Mouse (Mus musculus) hindbrain, embryonic 10.5 days (tissue): ENCODE measurements around the gene Macf1. TPM values are rescaled to one million over a fixed set of nuclear protein-coding genes. Genes with fewer than 3 reads are reported as not detected.
A peak's percentile ranks its signal among the peaks of the same experiment; 100 is the strongest.
"Not testable (repeated sequence)": the region's sequence is repeated elsewhere in the genome, so short reads cannot be mapped to it uniquely, and the experiment has no call there.

ENCODE experiments used
- DNase-seq: peaks from one replicate; pipeline ENCODE4 v3.0.0-alpha.2; 2017; ENCODE audit warnings: low spot score
- H3K27ac ChIP-seq: fragments of 300-500 bp; sonication (generic); 2 replicates; pipeline ENCODE4 v1.5.1; 2016; ENCODE audit warnings: mild to moderate bottlenecking, moderate library complexity
- H3K27me3 ChIP-seq: fragments of 300-500 bp; sonication (generic); 2 replicates; pipeline ENCODE4 v1.6.1; 2016; ENCODE audit warnings: mild to moderate bottlenecking; ENCODE audit not compliant: poor library complexity, insufficient read depth, severe bottlenecking
- H3K36me3 ChIP-seq: fragments of 300-500 bp; sonication (generic); 2 replicates; pipeline ENCODE4 v1.6.1; 2016; ENCODE audit warnings: mild to moderate bottlenecking, moderate library complexity
- H3K4me1 ChIP-seq: fragments of 300-500 bp; sonication (generic); replicated peaks from 2 replicates; pipeline ENCODE4 v1.6.1; 2016; ENCODE audit warnings: mild to moderate bottlenecking
- H3K4me3 ChIP-seq: fragments of 300-500 bp; sonication (generic); 2 replicates; pipeline ENCODE4 v1.5.1; 2016; ENCODE audit warnings: mild to moderate bottlenecking, moderate library complexity
- H3K9me3 ChIP-seq: fragments of 300-500 bp; sonication (generic); 2 replicates; pipeline ENCODE4 v1.6.1; 2016; ENCODE audit warnings: mild to moderate bottlenecking, moderate library complexity
- WGBS: fragments of 180-500 bp; shearing (Covaris S2); methylation state at CpG from one replicate; pipeline ENCODE4 v1.1.7; 2016; 5-methylcytosine and 5-hydroxymethylcytosine counted together
- polyA plus RNA-seq: library from polyadenylated mRNA; unstranded; fragments of >200 nt; fragmentation: Nextera tagmentation; extraction: Ambion mirVana; gene quantifications from 2 replicates; pipeline ENCODE4 v1.2.1, GENCODE M21; 2016

The Macf1 gene
- polyA plus RNA-seq, 1 experiment from 2014 or later: 36.5 TPM

GRCm38 (mm10) chr4:123647109-123647508 is 37.1 kb downstream of the Macf1 start:
- Histone ChIP-seq H3K4me3 (no peak overlapping the region), H3K27me3 (no peaks in the 10 kb centered on the region), H3K36me3 (peaks cover 33% of the 10 kb centered on the region; the same call in 1 of the 2 replicates), H3K9me3 (no peaks in the 10 kb centered on the region), H3K27ac (no peak overlapping the region), H3K4me1 (no peaks in the 10 kb centered on the region)
- 92% methylated on average over 2 of the region's 2 CpGs for WGBS
- no peak for DNase-seq

- WGBS: 98% methylated on average over 3 of the region's 3 CpGs
- no peaks in the 10 kb centered on the region for H3K9me3 ChIP-seq
- DNase-seq: no peak
- no peak overlapping the region for H3K4me3 ChIP-seq
- peaks cover 30% of the 10 kb centered on the region; the same call in 1 of the 2 replicates for H3K36me3 ChIP-seq
- no peaks in the 10 kb centered on the region for H3K27me3 ChIP-seq
- H3K4me1 ChIP-seq: no peaks in the 10 kb centered on the region
- no peak overlapping the region for H3K27ac ChIP-seq
Measured at GRCm38 (mm10) chr4:123645246-123645845, 38.8 kb downstream of the Macf1 start.

- Histone ChIP-seq H3K27me3 (no peaks in the 10 kb centered on the region), H3K27ac (no peak overlapping the region), H3K4me1 (no peaks in the 10 kb centered on the region), H3K4me3 (no peak overlapping the region), H3K9me3 (peaks cover under 1% of the 10 kb centered on the region; the same call in 1 of the 2 replicates), H3K36me3 (peaks cover 33% of the 10 kb centered on the region; the same call in 1 of the 2 replicates)
- no peak for DNase-seq
- 93% methylated on average over 6 of the region's 6 CpGs for WGBS
Measured at GRCm38 (mm10) chr4:123643561-123643960, 40.6 kb downstream of the Macf1 start.

- Histone ChIP-seq H3K4me3 (no peak overlapping the region), H3K27me3 (no peaks in the 10 kb centered on the region), H3K9me3 (peaks cover 6% of the 10 kb centered on the region), H3K4me1 (no peaks in the 10 kb centered on the region), H3K36me3 (peaks cover 40% of the 10 kb centered on the region), H3K27ac (no peak overlapping the region)
- 89% methylated on average over 5 of the region's 5 CpGs for WGBS
- no peak for DNase-seq
Measured at GRCm38 (mm10) chr4:123642877-123643276, 41.3 kb downstream of the Macf1 start.

- Histone ChIP-seq H3K4me1 (peaks cover 13% of the 10 kb centered on the region; the same call in 1 of the 2 replicates), H3K4me3 (no peak overlapping the region), H3K27ac (no peak overlapping the region), H3K36me3 (peaks cover 24% of the 10 kb centered on the region), H3K9me3 (peaks cover 6% of the 10 kb centered on the region), H3K27me3 (no peaks in the 10 kb centered on the region)
- DNase-seq: no peak
- WGBS: 89% methylated on average over 6 of the region's 6 CpGs
Measured at GRCm38 (mm10) chr4:123637136-123637535, 47.0 kb downstream of the Macf1 start.

GRCm38 (mm10) chr4:123635428-123635827 is 48.7 kb downstream of the Macf1 start:
- Histone ChIP-seq H3K27me3 (no peaks in the 10 kb centered on the region), H3K9me3 (peaks cover 6% of the 10 kb centered on the region), H3K36me3 (peaks cover 23% of the 10 kb centered on the region), H3K27ac (no peak overlapping the region), H3K4me3 (no peak overlapping the region), H3K4me1 (peaks cover 13% of the 10 kb centered on the region; the same call in 1 of the 2 replicates)
- WGBS: 24% methylated on average over 1 of the region's 1 CpGs
- DNase-seq: no peak

- Histone ChIP-seq H3K4me1 (peaks cover 13% of the 10 kb centered on the region; the same call in 1 of the 2 replicates), H3K27me3 (no peaks in the 10 kb centered on the region), H3K36me3 (peaks cover 15% of the 10 kb centered on the region), H3K4me3 (no peak overlapping the region), H3K9me3 (peaks cover 6% of the 10 kb centered on the region), H3K27ac (no peak overlapping the region)
- DNase-seq: no peak
- 73% methylated on average over 3 of the region's 3 CpGs for WGBS
Measured at GRCm38 (mm10) chr4:123634436-123634835, 49.7 kb downstream of the Macf1 start.

- peaks cover 6% of the 10 kb centered on the region for H3K9me3 ChIP-seq
- DNase-seq: no peak
Measured at GRCm38 (mm10) chr4:123633874-123634273, 50.3 kb downstream of the Macf1 start.

GRCm38 (mm10) chr4:123633370-123633769 is 50.8 kb downstream of the Macf1 start:
- 33% methylated on average over 3 of the region's 3 CpGs for WGBS
- H3K4me1 ChIP-seq: peaks cover 13% of the 10 kb centered on the region; the same call in 1 of the 2 replicates
- peaks cover 3% of the 10 kb centered on the region for H3K9me3 ChIP-seq
- no peaks in the 10 kb centered on the region for H3K27me3 ChIP-seq
- H3K36me3 ChIP-seq: peaks cover 10% of the 10 kb centered on the region
- peak; percentile 43 for DNase-seq
- H3K27ac ChIP-seq: no peak overlapping the region
- no peak overlapping the region for H3K4me3 ChIP-seq

More at GRCm38 (mm10) chr4:123633874-123634273, 50.3 kb downstream of the Macf1 start:
- peaks cover 14% of the 10 kb centered on the region for H3K36me3 ChIP-seq
- 88% methylated on average over 4 of the region's 4 CpGs for WGBS
- peaks cover 13% of the 10 kb centered on the region; the same call in 1 of the 2 replicates for H3K4me1 ChIP-seq
- no peaks in the 10 kb centered on the region for H3K27me3 ChIP-seq
- H3K27ac ChIP-seq: no peak overlapping the region
- no peak overlapping the region for H3K4me3 ChIP-seq

- DNase-seq: not testable (repeated sequence)
Measured at GRCm38 (mm10) chr4:123632116-123632515, 52.0 kb downstream of the Macf1 start.

GRCm38 (mm10) chr4:123631654-123632053 is 52.5 kb downstream of the Macf1 start:
- 87% methylated on average over 3 of the region's 3 CpGs for WGBS

More at GRCm38 (mm10) chr4:123632116-123632515, 52.0 kb downstream of the Macf1 start:
- WGBS: 84% methylated on average over 6 of the region's 6 CpGs
- H3K4me1 ChIP-seq: peaks cover 13% of the 10 kb centered on the region; the same call in 1 of the 2 replicates
- H3K36me3 ChIP-seq, H3K27ac ChIP-seq, H3K9me3 ChIP-seq, H3K4me3 ChIP-seq, H3K27me3 ChIP-seq: not testable (repeated sequence)

GRCm38 (mm10) chr4:123627683-123628082 is 56.5 kb downstream of the Macf1 start:
- Histone ChIP-seq H3K27ac (no peak overlapping the region), H3K27me3 (no peaks in the 10 kb centered on the region), H3K9me3 (no peaks in the 10 kb centered on the region), H3K4me1 (peaks cover 24% of the 10 kb centered on the region), H3K4me3 (no peak overlapping the region), H3K36me3 (0 out of 2 replicates have a peak, but pooled peaks cover 5% of the 10 kb centered on the region)
- no peak for DNase-seq
- 79% methylated on average over 5 of the region's 5 CpGs for WGBS

More at GRCm38 (mm10) chr4:123631654-123632053, 52.5 kb downstream of the Macf1 start:
- no peak for DNase-seq
- no peaks in the 10 kb centered on the region for H3K27me3 ChIP-seq
- H3K36me3 ChIP-seq: 0 out of 2 replicates have a peak, but pooled peaks cover 5% of the 10 kb centered on the region
- no peaks in the 10 kb centered on the region for H3K9me3 ChIP-seq
- H3K4me3 ChIP-seq: no peak overlapping the region
- no peak overlapping the region for H3K27ac ChIP-seq
- peaks cover 13% of the 10 kb centered on the region; the same call in 1 of the 2 replicates for H3K4me1 ChIP-seq

GRCm38 (mm10) chr4:123625332-123626072 is 58.7 kb downstream of the Macf1 start:
- 77% methylated on average over 6 of the region's 6 CpGs for WGBS
- peak overlapping the region; percentile 57 for H3K27ac ChIP-seq
- H3K4me1 ChIP-seq: peaks cover 24% of the 10 kb centered on the region
- H3K9me3 ChIP-seq: no peaks in the 10 kb centered on the region
- no peak overlapping the region for H3K4me3 ChIP-seq
- H3K27me3 ChIP-seq: no peaks in the 10 kb centered on the region
- DNase-seq: no peak
- H3K36me3 ChIP-seq: 0 out of 2 replicates have a peak, but pooled peaks cover 5% of the 10 kb centered on the region
